Mouse (Mus musculus) ES-E14 (cell line): ENCODE measurements around the gene Olfr1040. TPM values are rescaled to one million over a fixed set of nuclear protein-coding genes. Genes with fewer than 3 reads are reported as not detected.
"Not testable (repeated sequence)": the region's sequence is repeated elsewhere in the genome, so short reads cannot be mapped to it uniquely, and the experiment has no call there.

ENCODE experiments used
- DNase-seq: peaks from one replicate; pipeline ENCODE4 v3.0.0-alpha.2; 2013; ENCODE audit warnings: low read depth, low spot score
- H3K27ac ChIP-seq: 2 replicates; pipeline ENCODE4 v1.5.1; 2012; ENCODE audit warnings: low read depth, mild to moderate bottlenecking, low read length, moderate library complexity, mixed read lengths; ENCODE audit not compliant: poor library complexity, insufficient read depth, severe bottlenecking
- H3K36me3 ChIP-seq: 2 replicates; pipeline ENCODE4 v1.6.1; 2012; ENCODE audit warnings: mild to moderate bottlenecking, low read length, moderate library complexity, mixed read lengths; ENCODE audit not compliant: control insufficient read depth, poor library complexity, insufficient read depth, severe bottlenecking
- H3K4me1 ChIP-seq, 2 experiments: fragments of 150-350 bp in 1 of 2; sonication (generic) in 1 of 2; 2 replicates each; pipeline ENCODE4 v1.6.1; 2012; ENCODE audit warnings: low read length in 2 of 2, mild to moderate bottlenecking in 1 of 2, mixed read lengths in 1 of 2; ENCODE audit not compliant: control insufficient read depth in 2 of 2, insufficient read depth in 2 of 2, poor library complexity in 1 of 2
- H3K4me3 ChIP-seq, 2 experiments: fragments of 150-350 bp in 1 of 2; sonication (generic) in 1 of 2; 2 replicates each; pipeline ENCODE4 v1.5.1; 2012; ENCODE audit warnings: low read length in 2 of 2, low read depth in 1 of 2, mild to moderate bottlenecking in 1 of 2, mixed read lengths in 1 of 2; ENCODE audit not compliant: insufficient read depth in 1 of 2, poor library complexity in 1 of 2, severe bottlenecking in 1 of 2
- H3K9ac ChIP-seq: 2 replicates; pipeline ENCODE4 v1.6.1; 2012; ENCODE audit warnings: low read depth, mild to moderate bottlenecking, low read length, mixed read lengths; ENCODE audit not compliant: poor library complexity, insufficient read depth, severe bottlenecking
- H3K9me3 ChIP-seq: fragments of 150-350 bp; sonication (generic); 2 replicates; pipeline ENCODE4 v1.6.1; 2012; ENCODE audit warnings: low read depth, mild to moderate bottlenecking, low read length; ENCODE audit not compliant: control insufficient read depth, insufficient read depth
- CHD2 ChIP-seq: IDR thresholded peaks from 2 replicates; pipeline ENCODE4 v1.6.1; 2014; ENCODE audit warnings: mild to moderate bottlenecking, low read depth, low read length, inconsistent platforms
- HCFC1 ChIP-seq: IDR thresholded peaks from 2 replicates; pipeline ENCODE4 v1.6.1; 2012; ENCODE audit warnings: low read length, inconsistent platforms, borderline replicate concordance; ENCODE audit not compliant: insufficient read depth
- MAFK ChIP-seq: IDR thresholded peaks from 2 replicates; pipeline ENCODE4 v1.6.1; 2014; ENCODE audit warnings: mild to moderate bottlenecking, low read depth, low read length, inconsistent platforms; ENCODE audit not compliant: insufficient read depth
- ZC3H11A ChIP-seq: IDR thresholded peaks from 2 replicates; pipeline ENCODE4 v1.6.1; 2012; ENCODE audit warnings: low read depth, mild to moderate bottlenecking, inconsistent platforms, low read length, borderline replicate concordance
- ZNF384 ChIP-seq: IDR thresholded peaks from 2 replicates; pipeline ENCODE4 v1.6.1; 2012; ENCODE audit warnings: low read depth, low read length, inconsistent platforms
- in situ Hi-C, 2 experiments: fragments of 600-800 bp; cut with MboI; formaldehyde crosslinking; loops; one replicate each; pipeline ENCODE4 v1.15.1; 2025; ENCODE audit warnings: low sequenced_read_pairs in 2 of 2, inconsistent platforms in 1 of 2; ENCODE audit not compliant: unreplicated experiment in 2 of 2
- total RNA-seq: library from RNA; depleted of rRNA; stranded (reverse); fragments of 300-350 nt; gene quantifications from 2 replicates; pipeline ENCODE4 v1.2.3, GENCODE M21; 2012; rRNA removed

Olfr1040 gene
- total RNA-seq = not detected in 2 replicates

GRCm38 (mm10) chr2:86146632-86147031 is at the start of gene Olfr1040:
Gene Olfr1040 (minus strand): TSS chr2:86146732.
- in situ Hi-C loops = no loop called here
- DNase-seq = no peak
- Histone ChIP-seq H3K36me3 (no peaks in the 10 kb centered on the region), H3K4me3 (no peak within 1 kb of the TSS), H3K9me3 (no peaks in the 10 kb centered on the region), H3K9ac (no peak within 1 kb of the TSS), H3K27ac (no peak within 1 kb of the TSS), H3K4me1 (no peaks in the 10 kb centered on the region)
- no peak for TF ChIP-seq CHD2

GRCm38 (mm10) chr2:86195863-86196262 is 49.3 kb upstream of the Olfr1040 start:
- no peaks in the 10 kb centered on the region for H3K36me3 ChIP-seq
- in situ Hi-C loops = no loop called here

GRCm38 (mm10) chr2:86185583-86185982 is 39.1 kb upstream of the Olfr1040 start, which contains the start of gene Olfr52:
Gene Olfr52 (minus strand): TSS chr2:86185683.
- no peaks in the 10 kb centered on the region for H3K4me1 ChIP-seq
- no peak within 1 kb of the TSS for H3K9ac ChIP-seq
- no peaks in the 10 kb centered on the region for H3K9me3 ChIP-seq
- no peak within 1 kb of the TSS for H3K4me3 ChIP-seq
- DNase-seq = no peak
- H3K36me3 ChIP-seq = no peaks in the 10 kb centered on the region
- no peak within 1 kb of the TSS for H3K27ac ChIP-seq
- TF ChIP-seq ZNF384 (no peak), ZC3H11A (no peak), MAFK (no peak), HCFC1 (no peak), CHD2 (no peak)
- in situ Hi-C loops = no loop called here

More at GRCm38 (mm10) chr2:86195863-86196262, 49.3 kb upstream of the Olfr1040 start:
- Histone ChIP-seq H3K9ac (no peak overlapping the region), H3K9me3 (no peaks in the 10 kb centered on the region), H3K4me1 (no peaks in the 10 kb centered on the region), H3K27ac (no peak overlapping the region), H3K4me3 (no peak overlapping the region)
- no peak for TF ChIP-seq ZC3H11A
- TF ChIP-seq CHD2 = no peak
- no peak for TF ChIP-seq HCFC1
- no peak for TF ChIP-seq ZNF384
- no peak for TF ChIP-seq MAFK
- no peak for DNase-seq

- Histone ChIP-seq H3K27ac (no peak overlapping the region), H3K4me1 (peaks cover 2 to 4% of the 10 kb centered on the region in 2 experiments; a peak in 1 of 4 replicates), H3K9ac (no peak overlapping the region), H3K4me3 (no peak overlapping the region), H3K9me3 (no peaks in the 10 kb centered on the region), H3K36me3 (no peaks in the 10 kb centered on the region)
- in situ Hi-C loops = no loop called here
- TF ChIP-seq CHD2 (no peak), ZC3H11A (no peak), ZNF384 (no peak)
- peak; percentile 51 for DNase-seq
These were observed 33.4 kb upstream of the Olfr1040 start for GRCm38 (mm10) chr2:86179950-86180349.

GRCm38 (mm10) chr2:86177720-86178119 is 31.2 kb upstream of the Olfr1040 start, which contains the start of gene Olfr1044:
Gene Olfr1044 (minus strand): TSS chr2:86177820.
- in situ Hi-C loops = no loop called here
- Histone ChIP-seq H3K27ac (no peak within 1 kb of the TSS), H3K9ac (no peak within 1 kb of the TSS), H3K4me1 (peaks cover 2 to 4% of the 10 kb centered on the region in 2 experiments; a peak in 1 of 4 replicates), H3K9me3 (no peaks in the 10 kb centered on the region), H3K4me3 (no peak within 1 kb of the TSS), H3K36me3 (no peaks in the 10 kb centered on the region)
- TF ChIP-seq HCFC1 (no peak), ZC3H11A (no peak), CHD2 (no peak)
- DNase-seq = no peak

- in situ Hi-C loops, H3K36me3 ChIP-seq, H3K4me1 ChIP-seq, H3K4me3 ChIP-seq, H3K9me3 ChIP-seq, H3K27ac ChIP-seq, H3K9ac ChIP-seq, DNase-seq: not testable (repeated sequence)
These were observed 28.9 kb upstream of the Olfr1040 start for GRCm38 (mm10) chr2:86175422-86175821.
